16 mouse cellular contexts compared by ENCODE assay signal in the genomic region with DNA sequence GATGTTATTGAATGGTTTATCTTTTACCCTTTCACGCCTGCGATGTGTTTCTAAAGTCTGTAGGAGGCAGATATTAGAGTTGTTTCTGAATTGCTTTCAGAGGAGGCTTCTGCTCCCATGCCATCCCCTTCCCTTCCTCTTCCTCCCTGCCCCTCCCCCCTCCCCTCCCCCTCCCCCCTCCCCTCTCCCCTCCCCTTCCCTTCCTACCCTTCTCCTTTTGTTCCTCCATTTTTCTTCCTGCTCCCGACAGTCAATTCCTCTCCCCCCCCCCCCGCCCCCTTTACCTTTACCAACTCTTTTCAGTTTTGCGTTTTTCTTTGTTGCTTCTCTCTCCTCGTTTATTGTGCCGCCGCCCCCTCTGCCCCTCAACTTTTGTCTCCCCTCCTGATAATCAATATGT. TPM values are rescaled to one million over a fixed set of nuclear protein-coding genes. Genes with fewer than 3 reads are reported as not detected.
DNase-seq lines count a peak whose midpoint lies in the region; ATAC-seq lines count a peak whose summit lies in the region.
"Had no signal": no experiment of that assay in that cellular context is flagged by ENCODE, and none has a peak within 500 bp of the region (broad histone marks: within the 10 kb centered on the region; RNA-seq: fewer than 3 reads in every experiment).

No protein-coding gene starts in this region.

- H3K4me1 ChIP-seq in heart, embryonic 10.5 days = peaks cover 38% of the 10 kb centered on the region
- peaks cover 16% of the 10 kb centered on the region for H3K4me1 ChIP-seq in midbrain, embryonic 11.5 days (ENCODE audit: control insufficient read depth, insufficient read depth, low read length)
- peaks cover 2% of the 10 kb centered on the region; the same call in 1 of the 2 replicates for H3K4me1 ChIP-seq in midbrain, embryonic 16.5 days (ENCODE audit: control insufficient read depth, insufficient read depth, low read length)
- H3K4me1 ChIP-seq in hindbrain, embryonic 16.5 days (ENCODE audit: control insufficient read depth, insufficient read depth, low read depth, low read length) = peaks cover 4% of the 10 kb centered on the region; the same call in 1 of the 2 replicates

- no peaks in the 10 kb centered on the region for H3K9me3 ChIP-seq in heart, embryonic 10.5 days
- no peaks in the 10 kb centered on the region for H3K9me3 ChIP-seq in midbrain, embryonic 11.5 days (ENCODE audit: control insufficient read depth, low read length)
- H3K9me3 ChIP-seq in midbrain, embryonic 16.5 days (replicated peaks; ENCODE audit: control insufficient read depth, low read length, poor library complexity, severe bottlenecking) = no peaks in the 10 kb centered on the region
- no peaks in the 10 kb centered on the region for H3K9me3 ChIP-seq in hindbrain, embryonic 16.5 days (ENCODE audit: control insufficient read depth, low read length)
- H3K9me3 ChIP-seq: kidney, embryonic 15.5 days had no signal

- peak overlapping the region; percentile 36 for H3K4me2 ChIP-seq in midbrain, embryonic 11.5 days
- H3K4me2 ChIP-seq in midbrain, embryonic 16.5 days (ENCODE audit: low read length) = no peak overlapping the region
- 0 out of 2 replicates have a peak overlapping the region, but pooled peaks have one; percentile 17 for H3K4me2 ChIP-seq in hindbrain, embryonic 16.5 days (ENCODE audit: low read length)
- H3K4me2 ChIP-seq: kidney, embryonic 15.5 days had no signal

- WGBS in heart, embryonic 10.5 days = 3% methylated on average over 4 of the region's 8 CpGs
- 3% methylated on average over 3 of the region's 8 CpGs for WGBS in midbrain, embryonic 11.5 days
- 6% methylated on average over 4 of the region's 8 CpGs for WGBS in midbrain, embryonic 16.5 days
- WGBS in hindbrain, embryonic 16.5 days = 4% methylated on average over 5 of the region's 8 CpGs

- H3K27ac ChIP-seq in heart, embryonic 10.5 days = peak overlapping the region; percentile 77
- H3K27ac ChIP-seq in midbrain, embryonic 11.5 days (ENCODE audit: low read depth, low read length) = no peak overlapping the region
- H3K27ac ChIP-seq in midbrain, embryonic 16.5 days (ENCODE audit: low read length) = no peak overlapping the region
- no peak overlapping the region for H3K27ac ChIP-seq in hindbrain, embryonic 16.5 days (ENCODE audit: low read depth, low read length)
- H3K27ac ChIP-seq: kidney, embryonic 15.5 days had no signal

- peak overlapping the region; percentile 48 for H3K4me3 ChIP-seq in heart, embryonic 10.5 days
- no peak overlapping the region; the same call in 1 of the 2 replicates for H3K4me3 ChIP-seq in midbrain, embryonic 11.5 days (ENCODE audit: low read depth, low read length)
- no peak overlapping the region for H3K4me3 ChIP-seq in midbrain, embryonic 16.5 days (ENCODE audit: low read depth, low read length)
- H3K4me3 ChIP-seq in hindbrain, embryonic 16.5 days (ENCODE audit: low read length) = no peak overlapping the region
- H3K4me3 ChIP-seq: kidney, embryonic 15.5 days had no signal

- H3K36me3 ChIP-seq in heart, embryonic 10.5 days = no peaks in the 10 kb centered on the region
- no peaks in the 10 kb centered on the region for H3K36me3 ChIP-seq in midbrain, embryonic 11.5 days (ENCODE audit: control insufficient read depth, insufficient read depth, low read length)
- H3K36me3 ChIP-seq in midbrain, embryonic 16.5 days (ENCODE audit: control insufficient read depth, insufficient read depth, low read length) = no peaks in the 10 kb centered on the region
- no peaks in the 10 kb centered on the region for H3K36me3 ChIP-seq in hindbrain, embryonic 16.5 days (ENCODE audit: control insufficient read depth, insufficient read depth, low read length)
- H3K36me3 ChIP-seq: kidney, embryonic 15.5 days had no signal

- no peak for DNase-seq in heart, embryonic 10.5 days (ENCODE audit: low spot score)
- DNase-seq in heart, postnatal 4 days = no peak
- DNase-seq in midbrain, embryonic 11.5 days (ENCODE audit: low spot score, missing footprints) = no peak
- no peak for DNase-seq in kidney, postnatal 25 days
- DNase-seq: cerebellum, adult 18-20 months; lung, adult 2 months; right cerebral cortex, postnatal 14 days; thymus, adult 2 months had no signal

- no peaks in the 10 kb centered on the region for H3K27me3 ChIP-seq in heart, embryonic 10.5 days (ENCODE audit: insufficient read depth, poor library complexity, severe bottlenecking)
- no peaks in the 10 kb centered on the region for H3K27me3 ChIP-seq in midbrain, embryonic 11.5 days (ENCODE audit: control insufficient read depth, insufficient read depth, low read length)
- H3K27me3 ChIP-seq in midbrain, embryonic 16.5 days (ENCODE audit: control insufficient read depth, insufficient read depth, low read depth, low read length) = no peaks in the 10 kb centered on the region
- H3K27me3 ChIP-seq in hindbrain, embryonic 16.5 days (replicated peaks; ENCODE audit: control insufficient read depth, insufficient read depth, low read length) = no peaks in the 10 kb centered on the region

- peak overlapping the region; percentile 45 for H3K9ac ChIP-seq in midbrain, embryonic 11.5 days (ENCODE audit: low read length)
- no peak overlapping the region for H3K9ac ChIP-seq in midbrain, embryonic 16.5 days (ENCODE audit: low read depth, low read length)
- H3K9ac ChIP-seq in hindbrain, embryonic 16.5 days (ENCODE audit: low read depth, low read length) = no peak overlapping the region
- H3K9ac ChIP-seq: kidney, embryonic 15.5 days had no signal

- no peak for ATAC-seq in midbrain, embryonic 11.5 days (ENCODE audit: low FRiP score)
- ATAC-seq in midbrain, embryonic 16.5 days = no peak
- no peak for ATAC-seq in hindbrain, embryonic 16.5 days
- no peak for ATAC-seq in granulocyte monocyte progenitor cell, adult 5-6 weeks (replicated peaks; ENCODE audit: poor library complexity, severe bottlenecking)

RNA-seq across cellular contexts. Expression of a gene that starts 6.2 kb away (rescaled TPM):
- polyA plus RNA-seq in heart, embryonic 10.5 days (2016; fragmentation: Nextera tagmentation; extraction: Ambion mirVana) = 88.7 and 107 TPM in 2 replicates
- total RNA-seq in heart, postnatal 4 days (2021) = 10 to 100 TPM in 1 of 2 experiments, 1 to 10 TPM in 1; 6.3 to 10.6 TPM
- polyA plus RNA-seq in midbrain, embryonic 11.5 days (2014; fragmentation: Nextera tagmentation; extraction: Ambion mirVana) = 92.9 and 95.1 TPM in 2 replicates
- 6.2 and 9.5 TPM in 2 replicates for polyA plus RNA-seq in midbrain, embryonic 16.5 days (2015; fragmentation: Nextera tagmentation; extraction: Ambion mirVana)
- 6.1 and 11.3 TPM in 2 replicates for polyA plus RNA-seq in hindbrain, embryonic 16.5 days (2015; fragmentation: Nextera tagmentation; extraction: Ambion mirVana)
- total RNA-seq in granulocyte monocyte progenitor cell, adult 5-6 weeks (2014; fragmentation: Nextera tagmentation) = not detected in 2 replicates
- under 0.01 TPM in 1 of 2 replicates, not detected in the other for total RNA-seq in granulocyte monocyte progenitor cell, adult 5-6 weeks (2017)

RNA-seq across cellular contexts. Expression of a gene that starts 12.4 kb away (rescaled TPM):
- polyA plus RNA-seq in heart, embryonic 10.5 days (2016; fragmentation: Nextera tagmentation; extraction: Ambion mirVana) = not detected in 2 replicates
- not detected for total RNA-seq in heart, postnatal 4 days (2021)
- polyA plus RNA-seq in midbrain, embryonic 11.5 days (2014; fragmentation: Nextera tagmentation; extraction: Ambion mirVana) = not detected in 2 replicates
- polyA plus RNA-seq in midbrain, embryonic 16.5 days (2015; fragmentation: Nextera tagmentation; extraction: Ambion mirVana) = not detected in 2 replicates
- polyA plus RNA-seq in hindbrain, embryonic 16.5 days (2015; fragmentation: Nextera tagmentation; extraction: Ambion mirVana) = not detected in 2 replicates
- not detected in 2 replicates for total RNA-seq in granulocyte monocyte progenitor cell, adult 5-6 weeks (2014; fragmentation: Nextera tagmentation)
- total RNA-seq in granulocyte monocyte progenitor cell, adult 5-6 weeks (2017) = not detected in 2 replicates
- total RNA-seq: gastrocnemius, postnatal 4 days; left cerebral cortex, postnatal 14 days had no signal
- polyA plus RNA-seq: C2C12; cortical plate, adult 2 months; kidney, embryonic 15.5 days; lung, adult 2 months had no signal

RNA-seq across cellular contexts. Expression of a gene that starts 22.7 kb away (rescaled TPM):
- polyA plus RNA-seq in heart, embryonic 10.5 days (2016; fragmentation: Nextera tagmentation; extraction: Ambion mirVana) = 88.3 and 102 TPM in 2 replicates
- 10 to 100 TPM; 60.9 to 62.7 TPM for total RNA-seq in heart, postnatal 4 days (2021)
- polyA plus RNA-seq in midbrain, embryonic 11.5 days (2014; fragmentation: Nextera tagmentation; extraction: Ambion mirVana) = 36.7 and 43.0 TPM in 2 replicates
- polyA plus RNA-seq in midbrain, embryonic 16.5 days (2015; fragmentation: Nextera tagmentation; extraction: Ambion mirVana) = 129 and 130 TPM in 2 replicates
- polyA plus RNA-seq in hindbrain, embryonic 16.5 days (2015; fragmentation: Nextera tagmentation; extraction: Ambion mirVana) = 120 and 132 TPM in 2 replicates
- total RNA-seq in granulocyte monocyte progenitor cell, adult 5-6 weeks (2014; fragmentation: Nextera tagmentation) = 88.7 and 94.9 TPM in 2 replicates
- 37.0 and 44.1 TPM in 2 replicates for total RNA-seq in granulocyte monocyte progenitor cell, adult 5-6 weeks (2017)

RNA-seq across cellular contexts. Expression of a gene that starts 53.2 kb away (rescaled TPM):
- polyA plus RNA-seq in heart, embryonic 10.5 days (2016; fragmentation: Nextera tagmentation; extraction: Ambion mirVana) = 35.2 and 44.4 TPM in 2 replicates
- 10 to 100 TPM; 47.4 to 48.3 TPM for total RNA-seq in heart, postnatal 4 days (2021)
- polyA plus RNA-seq in midbrain, embryonic 11.5 days (2014; fragmentation: Nextera tagmentation; extraction: Ambion mirVana) = 21.5 and 22.3 TPM in 2 replicates
- 37.4 and 40.8 TPM in 2 replicates for polyA plus RNA-seq in midbrain, embryonic 16.5 days (2015; fragmentation: Nextera tagmentation; extraction: Ambion mirVana)
- polyA plus RNA-seq in hindbrain, embryonic 16.5 days (2015; fragmentation: Nextera tagmentation; extraction: Ambion mirVana) = 37.5 and 38.4 TPM in 2 replicates
- 29.1 and 34.1 TPM in 2 replicates for total RNA-seq in granulocyte monocyte progenitor cell, adult 5-6 weeks (2014; fragmentation: Nextera tagmentation)
- 17.2 and 20.8 TPM in 2 replicates for total RNA-seq in granulocyte monocyte progenitor cell, adult 5-6 weeks (2017)
